Mouse (Mus musculus): Measurements from ENCODE around the gene Slc38a5. TPM values are rescaled to one million over a fixed set of nuclear protein-coding genes. Genes with fewer than 3 reads are reported as not detected.

The Slc38a5 gene
- 38.9 TPM for polyA plus RNA-seq (2015; fragmentation: Illumina TruSeq; extraction: RNeasy Lipid Tissue Mini Kit (QIAGEN cat#74804); ENCODE audit: insufficient read depth, low read depth, low replicate concordance)

DNA sequence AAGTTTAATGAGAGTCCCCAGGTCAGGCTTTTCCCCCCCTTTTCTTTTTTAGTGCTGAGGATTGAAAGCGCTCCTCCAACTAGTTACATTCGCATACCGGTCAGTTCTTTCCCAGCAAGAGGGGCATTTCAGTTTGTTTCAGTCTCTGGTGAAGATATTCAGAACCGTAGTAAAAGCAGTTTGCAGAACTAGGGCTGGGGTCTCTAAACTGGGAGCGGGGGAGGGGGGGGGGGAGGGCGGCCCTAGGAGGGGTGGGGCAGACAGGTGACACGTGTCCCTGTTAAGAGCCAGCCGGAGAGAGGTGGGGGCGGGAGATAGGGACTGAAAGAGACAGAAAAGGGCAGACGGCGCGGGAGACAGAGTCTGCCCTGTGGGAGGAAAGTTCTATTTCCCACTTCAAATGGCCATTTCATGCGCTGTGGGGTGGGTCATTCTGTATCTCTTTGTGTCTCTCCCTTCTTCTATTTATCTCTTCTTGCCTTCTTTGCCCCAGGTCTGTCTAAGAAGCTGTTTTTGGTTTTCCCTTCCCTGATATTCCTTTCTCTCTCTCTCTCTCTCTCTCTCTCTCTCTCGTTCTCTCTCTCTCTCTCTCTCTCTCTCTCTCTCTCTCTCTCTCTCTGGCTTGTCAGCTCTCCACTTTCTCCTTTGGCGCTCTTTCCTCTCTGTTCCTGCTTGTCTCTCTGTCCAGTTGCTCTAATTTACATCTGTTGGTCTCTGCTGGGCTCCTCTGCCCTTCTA is at the start of gene Slc38a5:
Slc38a5 (plus strand) TSS at position 51 of the 738 bp plus-strand sequence.

DNA sequence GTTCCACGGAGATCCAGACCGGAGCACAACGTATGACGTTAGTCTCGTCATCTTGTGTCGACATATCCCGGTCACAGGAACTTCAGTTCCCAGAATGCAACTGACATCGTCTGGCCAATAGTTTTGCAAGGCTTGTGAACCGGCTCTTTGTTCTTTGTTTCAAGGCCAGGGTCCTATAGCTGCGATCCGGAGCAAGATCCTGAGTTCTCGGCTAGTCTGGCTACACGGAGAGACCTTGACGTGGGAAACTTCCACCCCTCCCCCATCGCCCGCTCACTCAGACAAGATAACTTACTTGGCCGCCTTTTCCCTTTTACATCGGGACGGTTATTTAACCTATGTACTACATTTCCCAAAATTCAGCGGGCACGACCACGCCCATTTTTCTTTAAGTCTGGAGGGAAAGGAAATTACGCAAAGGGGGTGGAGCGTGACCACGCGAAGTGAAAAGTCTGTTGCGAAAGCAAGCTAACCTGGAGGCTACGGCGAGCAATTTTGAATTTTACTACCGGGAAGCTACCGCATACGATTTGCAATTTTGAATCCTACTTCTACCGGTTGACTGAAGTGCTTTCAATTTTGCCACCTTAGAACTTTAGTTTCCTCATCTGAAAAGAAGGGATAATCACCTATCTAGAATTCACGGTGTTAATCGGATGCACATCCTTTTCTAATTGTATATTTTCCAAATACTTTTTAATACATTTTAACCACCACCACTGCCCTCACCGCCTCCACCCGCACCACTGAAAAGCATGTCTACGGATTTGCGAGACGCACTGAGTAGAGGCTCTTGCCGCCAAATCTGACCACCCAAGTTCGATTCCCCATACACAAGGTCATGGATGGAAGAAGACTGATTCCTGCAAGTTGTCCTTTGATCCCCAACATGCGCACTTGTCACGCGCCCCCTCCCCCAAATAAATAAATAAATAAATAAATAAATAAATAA is 18.3 kb upstream of the Slc38a5 start, which contains the start of gene Ftsj1:
Ftsj1 (minus strand) TSS at position 73 of the 952 bp plus-strand sequence.

DNA sequence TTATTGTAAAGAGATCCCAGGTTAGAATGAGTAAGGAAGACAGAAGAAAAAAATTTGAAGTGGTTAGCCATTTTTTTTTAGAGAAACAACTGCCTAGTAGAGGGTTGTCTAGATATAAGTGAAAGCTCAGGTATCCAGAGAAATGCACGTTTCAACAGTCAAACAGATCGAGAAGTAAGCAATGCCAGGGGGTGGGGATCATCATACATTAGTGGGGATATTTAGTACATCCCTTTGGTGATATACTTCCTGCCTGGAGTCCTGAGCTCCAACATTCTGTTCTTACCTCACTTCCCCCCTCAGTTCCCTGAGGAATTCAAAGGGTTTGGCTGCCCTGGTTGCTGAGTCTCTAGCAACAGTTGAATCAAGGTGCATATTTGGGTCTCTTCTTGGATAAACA is 56.2 kb downstream of the Slc38a5 start, which contains the start of gene Ssxb10:
Ssxb10 (plus strand) TSS at position 301 of the 400 bp plus-strand sequence.

Other genes starting within 250 kb of the Slc38a5 start
- 1.7 TPM for gene Suv39h1, start 196.4 kb upstream of the Slc38a5 start, polyA plus RNA-seq (2015; fragmentation: Illumina TruSeq; extraction: RNeasy Lipid Tissue Mini Kit (QIAGEN cat#74804); ENCODE audit: insufficient read depth, low read depth, low replicate concordance)
- 0.78 TPM for gene Was, start 180.6 kb upstream of the Slc38a5 start, polyA plus RNA-seq (2015; fragmentation: Illumina TruSeq; extraction: RNeasy Lipid Tissue Mini Kit (QIAGEN cat#74804); ENCODE audit: insufficient read depth, low read depth, low replicate concordance)
- 21.1 TPM for gene Wdr13, start 138.2 kb upstream of the Slc38a5 start, polyA plus RNA-seq (2015; fragmentation: Illumina TruSeq; extraction: RNeasy Lipid Tissue Mini Kit (QIAGEN cat#74804); ENCODE audit: insufficient read depth, low read depth, low replicate concordance)
- 44.1 TPM for gene Rbm3, start 125.3 kb upstream of the Slc38a5 start, polyA plus RNA-seq (2015; fragmentation: Illumina TruSeq; extraction: RNeasy Lipid Tissue Mini Kit (QIAGEN cat#74804); ENCODE audit: insufficient read depth, low read depth, low replicate concordance)
- 3.4 TPM for gene Tbc1d25, start 95.0 kb upstream of the Slc38a5 start, polyA plus RNA-seq (2015; fragmentation: Illumina TruSeq; extraction: RNeasy Lipid Tissue Mini Kit (QIAGEN cat#74804); ENCODE audit: insufficient read depth, low read depth, low replicate concordance)
- 15.2 TPM for gene Ebp, start 77.6 kb upstream of the Slc38a5 start, polyA plus RNA-seq (2015; fragmentation: Illumina TruSeq; extraction: RNeasy Lipid Tissue Mini Kit (QIAGEN cat#74804); ENCODE audit: insufficient read depth, low read depth, low replicate concordance)
- gene Porcn, start 64.6 kb upstream of the Slc38a5 start, polyA plus RNA-seq (2015; fragmentation: Illumina TruSeq; extraction: RNeasy Lipid Tissue Mini Kit (QIAGEN cat#74804); ENCODE audit: insufficient read depth, low read depth, low replicate concordance), result 9.5 TPM
- 6.0 TPM for gene Ftsj1, start 18.7 kb upstream of the Slc38a5 start, polyA plus RNA-seq (2015; fragmentation: Illumina TruSeq; extraction: RNeasy Lipid Tissue Mini Kit (QIAGEN cat#74804); ENCODE audit: insufficient read depth, low read depth, low replicate concordance)
- gene Ssxb10, start 56.3 kb downstream of the Slc38a5 start, polyA plus RNA-seq (2015; fragmentation: Illumina TruSeq; extraction: RNeasy Lipid Tissue Mini Kit (QIAGEN cat#74804); ENCODE audit: insufficient read depth, low read depth, low replicate concordance), result not detected
- gene Ssxb9, start 95.8 kb downstream of the Slc38a5 start, polyA plus RNA-seq (2015; fragmentation: Illumina TruSeq; extraction: RNeasy Lipid Tissue Mini Kit (QIAGEN cat#74804); ENCODE audit: insufficient read depth, low read depth, low replicate concordance), result not detected
- not detected for gene Ssxb1, start 142.2 kb downstream of the Slc38a5 start, polyA plus RNA-seq (2015; fragmentation: Illumina TruSeq; extraction: RNeasy Lipid Tissue Mini Kit (QIAGEN cat#74804); ENCODE audit: insufficient read depth, low read depth, low replicate concordance)
- gene Ssxb2, start 190.6 kb downstream of the Slc38a5 start, polyA plus RNA-seq (2015; fragmentation: Illumina TruSeq; extraction: RNeasy Lipid Tissue Mini Kit (QIAGEN cat#74804); ENCODE audit: insufficient read depth, low read depth, low replicate concordance), result not detected